Mouse (Mus musculus): ENCODE measurements around the gene Msantd4. TPM values are rescaled to one million over a fixed set of nuclear protein-coding genes. Genes with fewer than 3 reads are reported as not detected.
"Not testable (repeated sequence)": the region's sequence is repeated elsewhere in the genome, so short reads cannot be mapped to it uniquely, and the experiment has no call there.

The Msantd4 gene
- 36.2 and 39.8 TPM in 2 replicates for polyA plus RNA-seq (2012; rRNA removed)

- peak; percentile 99 for DNase-seq (ENCODE audit: extremely low spot score in 1 of 2, low spot score in 1 of 2)
These were observed at the start of gene Msantd4 for GRCm38 (mm10) chr9:4375828-4376639. TSS of gene Msantd4 (plus strand) at chr9:4376562.

- DNase-seq (ENCODE audit: extremely low spot score in 1 of 2, low spot score in 1 of 2), result no peak
These were observed 23.2 kb upstream of the Msantd4 start for GRCm38 (mm10) chr9:4353163-4353562.

GRCm38 (mm10) chr9:4376640-4377120 lies 318 bp downstream of the Msantd4 start:
- DNase-seq (ENCODE audit: extremely low spot score in 1 of 2, low spot score in 1 of 2), result no peak

GRCm38 (mm10) chr9:4400801-4401200 lies 24.4 kb downstream of the Msantd4 start:
- DNase-seq (ENCODE audit: extremely low spot score in 1 of 2, low spot score in 1 of 2), result not testable (repeated sequence)

Other genes with a start within 250 kb of the Msantd4 start
- gene Aasdhppt, start 67.1 kb upstream of the Msantd4 start, polyA plus RNA-seq (2012; rRNA removed), result 12.3 and 13.5 TPM in 2 replicates
- gene Kbtbd3, start 66.7 kb upstream of the Msantd4 start, polyA plus RNA-seq (2012; rRNA removed), result 5.0 and 5.1 TPM in 2 replicates